Mouse (Mus musculus) forebrain, embryonic 11.5 days (tissue): ENCODE measurements around the gene AI597479. TPM values are rescaled to one million over a fixed set of nuclear protein-coding genes. Genes with fewer than 3 reads are reported as not detected.
"Not testable (repeated sequence)": the region's sequence is repeated elsewhere in the genome, so short reads cannot be mapped to it uniquely, and the experiment has no call there.

Experiments
- ATAC-seq: fragments of 200-750 bp; cut with Nextera tagmentation; replicated peaks from 2 replicates; pipeline ENCODE4 v1.8.0; 2017; ENCODE audit warnings: moderate TSS enrichment; ENCODE audit not compliant: low FRiP score
- DNase-seq: peaks from one replicate; pipeline ENCODE4 v3.0.0-alpha.2; 2017; ENCODE audit warnings: low spot score
- H3K27ac ChIP-seq: fragments of 300-500 bp; sonication (generic); 2 replicates; pipeline ENCODE4 v1.5.1; 2014; ENCODE audit warnings: low read depth, low read length
- H3K27me3 ChIP-seq: fragments of 300-500 bp; sonication (generic); 2 replicates; pipeline ENCODE4 v1.6.1; 2014; ENCODE audit warnings: mild to moderate bottlenecking, low read length, mixed read lengths; ENCODE audit not compliant: control insufficient read depth, insufficient read depth
- H3K36me3 ChIP-seq: fragments of 300-500 bp; sonication (generic); 2 replicates; pipeline ENCODE4 v1.6.1; 2014; ENCODE audit warnings: mild to moderate bottlenecking, low read length, moderate library complexity, mixed read lengths; ENCODE audit not compliant: control insufficient read depth, insufficient read depth
- H3K4me1 ChIP-seq: fragments of 300-500 bp; sonication (generic); replicated peaks from 2 replicates; pipeline ENCODE4 v1.6.1; 2014; ENCODE audit warnings: low read length, mixed read lengths; ENCODE audit not compliant: control insufficient read depth, insufficient read depth
- H3K4me2 ChIP-seq: fragments of 300-500 bp; sonication (generic); 2 replicates; pipeline ENCODE4 v1.6.1; 2014; ENCODE audit warnings: low read depth, mild to moderate bottlenecking, low read length, moderate library complexity, mixed read lengths; ENCODE audit not compliant: severe bottlenecking
- H3K4me3 ChIP-seq: fragments of 300-500 bp; sonication (generic); 2 replicates; pipeline ENCODE4 v1.5.1; 2014; ENCODE audit warnings: low read depth, low read length
- H3K9ac ChIP-seq: fragments of 300-500 bp; sonication (generic); 2 replicates; pipeline ENCODE4 v1.6.1; 2014; ENCODE audit warnings: low read length
- H3K9me3 ChIP-seq: fragments of 300-500 bp; sonication (generic); 2 replicates; pipeline ENCODE4 v1.6.1; 2016; ENCODE audit warnings: low read length, mixed read lengths; ENCODE audit not compliant: control insufficient read depth
- WGBS: fragments of 180-500 bp; shearing (Covaris S2); extraction: QIAGEN DNeasy Blood & Tissue Kit; methylation state at CpG from one replicate; pipeline ENCODE4 v1.1.7; 2014; 5-methylcytosine and 5-hydroxymethylcytosine counted together
- polyA plus RNA-seq: library from polyadenylated mRNA; unstranded; fragments of >200 nt; fragmentation: Nextera tagmentation; extraction: Ambion mirVana; gene quantifications from 2 replicates; pipeline ENCODE4 v1.2.1, GENCODE M21; 2014

Gene AI597479
- polyA plus RNA-seq, 1 experiment from 2014 or later: 41.8 TPM

GRCm38 (mm10) chr1:43130219-43130981, 31.9 kb downstream of the AI597479 start:
- no peaks in the 10 kb centered on the region for H3K36me3 ChIP-seq
- H3K9ac ChIP-seq: no peak overlapping the region
- no peak overlapping the region for H3K4me2 ChIP-seq
- no peaks in the 10 kb centered on the region for H3K4me1 ChIP-seq
- 77% methylated on average over 5 of the region's 5 CpGs for WGBS
- H3K4me3 ChIP-seq: no peak overlapping the region
- DNase-seq (no peak), ATAC-seq (no peak)
- H3K27ac ChIP-seq: no peak overlapping the region
- H3K9me3 ChIP-seq: no peaks in the 10 kb centered on the region
- H3K27me3 ChIP-seq: no peaks in the 10 kb centered on the region

- DNase-seq (no peak), ATAC-seq (no peak)
- no peaks in the 10 kb centered on the region for H3K27me3 ChIP-seq
- H3K4me2 ChIP-seq: no peak overlapping the region
- 91% methylated on average over 9 of the region's 9 CpGs for WGBS
- H3K27ac ChIP-seq: no peak overlapping the region
- no peaks in the 10 kb centered on the region for H3K9me3 ChIP-seq
- H3K9ac ChIP-seq: no peak overlapping the region
- no peaks in the 10 kb centered on the region for H3K4me1 ChIP-seq
- no peaks in the 10 kb centered on the region for H3K36me3 ChIP-seq
- no peak overlapping the region for H3K4me3 ChIP-seq
Observed at GRCm38 (mm10) chr1:43131591-43131990, 33.1 kb downstream of the AI597479 start.

GRCm38 (mm10) chr1:43136488-43137029, 38.0 kb downstream of the AI597479 start:
- H3K27me3 ChIP-seq, H3K4me3 ChIP-seq, H3K4me2 ChIP-seq, H3K9ac ChIP-seq, H3K4me1 ChIP-seq, H3K36me3 ChIP-seq, ATAC-seq, H3K27ac ChIP-seq, H3K9me3 ChIP-seq, DNase-seq: not testable (repeated sequence)
- WGBS: 85% methylated on average over 2 of the region's 2 CpGs

- no peaks in the 10 kb centered on the region for H3K27me3 ChIP-seq
- H3K27ac ChIP-seq: no peak overlapping the region
- H3K4me2 ChIP-seq: no peak overlapping the region
- DNase-seq: no peak
- no peak for ATAC-seq
- 85% methylated on average over 5 of the region's 5 CpGs for WGBS
- H3K36me3 ChIP-seq: no peaks in the 10 kb centered on the region
- no peaks in the 10 kb centered on the region for H3K4me1 ChIP-seq
- H3K9me3 ChIP-seq: no peaks in the 10 kb centered on the region
- no peak overlapping the region for H3K9ac ChIP-seq
- no peak overlapping the region for H3K4me3 ChIP-seq
Observed at GRCm38 (mm10) chr1:43137334-43137733, 38.8 kb downstream of the AI597479 start.

- H3K27me3 ChIP-seq: no peaks in the 10 kb centered on the region
- H3K4me2 ChIP-seq: no peak overlapping the region
- no peaks in the 10 kb centered on the region for H3K9me3 ChIP-seq
- no peak overlapping the region for H3K27ac ChIP-seq
- 78% methylated on average over 15 of the region's 15 CpGs for WGBS
- no peaks in the 10 kb centered on the region for H3K36me3 ChIP-seq
- ATAC-seq: no peak
- no peak overlapping the region for H3K4me3 ChIP-seq
- H3K9ac ChIP-seq: no peak overlapping the region
- no peaks in the 10 kb centered on the region for H3K4me1 ChIP-seq
- DNase-seq: no peak
Observed at GRCm38 (mm10) chr1:43138268-43138812, 39.8 kb downstream of the AI597479 start.

- DNase-seq: peak; percentile 94
- peak; percentile 82 for ATAC-seq
- Histone ChIP-seq H3K4me3 (no peak overlapping the region), H3K36me3 (no peaks in the 10 kb centered on the region), H3K9ac (no peak overlapping the region), H3K27ac (no peak overlapping the region), H3K27me3 (no peaks in the 10 kb centered on the region), H3K4me2 (no peak overlapping the region), H3K4me1 (no peaks in the 10 kb centered on the region), H3K9me3 (no peaks in the 10 kb centered on the region)
- 52% methylated on average over 8 of the region's 8 CpGs for WGBS
Observed at GRCm38 (mm10) chr1:43139587-43140266, 41.2 kb downstream of the AI597479 start.

GRCm38 (mm10) chr1:43141555-43141961, 43.0 kb downstream of the AI597479 start:
- Histone ChIP-seq H3K36me3 (no peaks in the 10 kb centered on the region), H3K9me3 (no peaks in the 10 kb centered on the region), H3K27me3 (no peaks in the 10 kb centered on the region), H3K4me2 (no peak overlapping the region), H3K27ac (no peak overlapping the region), H3K4me3 (no peak overlapping the region), H3K9ac (no peak overlapping the region), H3K4me1 (no peaks in the 10 kb centered on the region)
- 90% methylated on average over 11 of the region's 11 CpGs for WGBS
- ATAC-seq: no peak
- DNase-seq: no peak

- Histone ChIP-seq H3K4me2 (no peak overlapping the region), H3K9me3 (no peaks in the 10 kb centered on the region), H3K27me3 (no peaks in the 10 kb centered on the region), H3K4me1 (no peaks in the 10 kb centered on the region), H3K27ac (no peak overlapping the region), H3K9ac (no peak overlapping the region), H3K4me3 (no peak overlapping the region), H3K36me3 (no peaks in the 10 kb centered on the region)
- 84% methylated on average over 6 of the region's 6 CpGs for WGBS
- DNase-seq (peak; percentile 24), ATAC-seq (no peak)
Observed at GRCm38 (mm10) chr1:43142849-43143248, 44.3 kb downstream of the AI597479 start.
